Mouse (Mus musculus): ENCODE data around the gene Fn1. TPM values are rescaled to one million over a fixed set of nuclear protein-coding genes. Genes with fewer than 3 reads are reported as not detected.

The Fn1 gene
- total RNA-seq, 2 experiments from 2014 or later = 142 to 143 TPM

DNA sequence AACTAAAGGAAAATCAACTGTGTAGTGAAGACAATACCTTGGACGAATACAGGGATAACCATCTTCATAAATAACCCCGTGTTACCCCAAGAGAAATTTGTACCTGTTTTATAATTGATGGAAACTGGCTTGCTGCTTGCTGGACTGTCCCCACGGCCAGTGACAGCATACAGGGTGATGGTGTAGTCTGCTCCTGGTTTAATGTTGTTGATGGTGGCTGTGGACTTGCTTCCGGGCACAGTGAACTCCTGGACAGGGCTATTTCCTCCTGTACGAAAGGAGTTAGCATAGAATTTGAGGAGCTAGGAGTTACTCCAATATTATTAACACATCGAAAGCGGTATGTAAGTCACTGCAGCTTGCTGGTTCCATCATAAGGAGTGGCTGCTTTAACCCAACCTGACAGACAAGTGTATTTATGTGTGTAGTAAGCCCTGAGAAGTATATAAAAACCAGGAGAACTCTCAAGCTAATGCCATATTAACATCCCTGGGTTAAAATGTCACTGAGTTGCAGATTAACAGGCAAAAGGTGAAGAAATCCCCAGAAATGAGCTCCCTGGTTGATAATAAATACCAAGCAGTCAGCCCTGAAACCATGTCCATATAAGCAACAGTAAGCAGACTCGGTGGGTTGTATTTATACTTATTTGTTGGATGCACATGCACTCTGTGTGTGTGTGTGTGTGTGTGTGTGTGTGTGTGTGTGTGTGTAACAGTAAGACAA, 46.2 kb downstream of the Fn1 start:
- no peak for DNase-seq
- intact Hi-C loops (cut with DNase I) = no loop called here

DNA sequence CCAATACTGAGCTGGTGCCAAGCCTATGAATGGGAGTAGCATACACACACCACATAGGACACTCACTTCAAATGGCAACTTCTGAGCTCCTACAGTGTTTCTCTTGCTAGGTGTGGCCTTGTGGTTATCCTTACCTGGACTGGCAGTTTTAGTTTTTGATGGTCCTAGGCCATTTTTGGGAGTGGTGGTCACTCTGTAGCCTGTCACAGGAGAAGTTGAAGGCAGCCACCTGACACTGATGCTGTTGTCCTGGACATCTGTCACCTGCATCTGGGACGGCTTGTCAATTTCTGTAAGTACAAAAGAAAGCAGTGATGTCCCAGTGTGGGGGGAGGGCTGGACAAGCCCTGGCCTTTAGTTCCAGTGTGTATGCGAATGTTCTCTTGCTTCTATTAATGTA, 47.2 kb downstream of the Fn1 start:
- DNase-seq = no peak
- intact Hi-C loops (cut with DNase I) = no loop called here

DNA sequence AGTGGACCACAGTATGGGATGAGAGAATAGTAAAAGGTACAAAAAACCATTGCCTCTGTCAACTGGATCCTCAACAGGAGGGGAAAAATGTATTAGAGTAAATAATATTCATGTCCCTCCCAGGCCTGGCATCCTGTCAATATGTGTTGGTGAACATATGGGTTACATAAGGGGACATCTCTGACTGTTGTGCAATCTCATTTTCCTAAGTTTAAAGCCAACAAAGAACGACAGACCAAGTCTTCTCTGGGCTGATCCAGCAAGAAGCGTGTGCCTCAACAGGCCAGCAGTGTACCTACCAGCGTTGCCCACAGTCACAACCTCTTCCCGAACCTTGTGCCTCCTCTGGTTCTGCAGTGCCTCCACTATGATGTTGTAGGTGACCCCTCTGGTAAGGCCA, 57.6 kb downstream of the Fn1 start:
- DNase-seq = no peak

DNA sequence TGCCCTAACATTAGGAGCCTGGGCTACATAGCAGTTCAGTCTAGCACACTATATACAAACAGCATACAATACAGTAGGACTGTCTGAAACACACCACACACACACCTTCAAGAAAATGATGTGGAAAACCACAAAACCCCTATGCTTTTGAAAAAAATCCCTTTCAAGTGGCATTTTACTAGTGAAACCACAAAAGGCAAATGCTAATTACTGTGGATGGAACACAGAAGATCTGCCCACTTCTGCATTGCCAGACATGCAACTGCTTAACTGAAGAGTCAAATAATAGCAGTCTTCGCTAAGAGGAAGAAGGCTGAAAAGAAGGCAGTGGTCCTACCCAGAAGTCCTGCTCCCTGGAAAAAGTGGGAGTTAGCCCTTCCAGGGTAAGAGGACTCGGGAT, 58.7 kb downstream of the Fn1 start:
- intact Hi-C loops (cut with DNase I) = no loop called here
- no peak for DNase-seq

More for the DNA sequence above, 57.6 kb downstream of the Fn1 start:
- intact Hi-C loops (cut with DNase I) = no loop called here

DNA sequence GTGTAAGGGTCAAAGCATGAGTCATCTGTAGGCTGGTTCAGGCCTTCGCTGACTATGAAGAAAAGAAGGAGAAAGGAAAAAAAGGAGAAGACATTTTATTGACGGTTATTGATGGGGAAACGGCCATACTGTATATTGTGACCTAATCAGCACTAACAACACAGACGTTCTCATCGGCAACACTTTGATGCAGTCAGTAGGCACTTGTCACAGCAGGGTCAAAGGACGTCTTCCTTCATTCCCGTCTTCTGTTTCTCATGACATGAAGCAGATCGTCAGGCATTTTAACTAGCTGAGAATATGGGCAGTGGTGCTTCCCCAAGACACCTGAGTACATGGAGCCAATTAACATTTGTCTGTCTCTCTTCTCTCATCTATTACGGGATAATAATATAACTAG, 59.8 kb downstream of the Fn1 start:
- DNase-seq = no peak
- intact Hi-C loops (cut with DNase I) = no loop called here

DNA sequence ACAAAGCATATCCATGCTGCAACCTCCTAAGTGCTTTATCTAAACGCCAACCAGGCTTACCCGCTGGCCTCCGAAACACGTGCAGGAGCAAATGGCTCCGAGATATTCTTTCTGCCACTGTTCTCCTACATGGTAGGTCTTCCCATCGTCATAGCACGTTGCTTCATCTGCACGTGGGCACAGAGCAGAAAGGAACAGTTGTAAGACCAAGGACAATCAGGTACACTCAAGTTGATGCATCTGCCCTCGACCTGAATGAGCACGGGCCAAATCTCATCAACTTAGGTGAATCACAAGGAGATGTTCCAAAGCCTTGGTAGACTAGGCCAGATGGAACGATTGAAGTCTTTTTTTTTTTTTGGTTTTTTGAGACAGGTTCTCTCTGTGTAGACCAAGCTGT, 63.0 kb downstream of the Fn1 start:
- intact Hi-C loops (cut with DNase I) = no loop called here
- DNase-seq = no peak

DNA sequence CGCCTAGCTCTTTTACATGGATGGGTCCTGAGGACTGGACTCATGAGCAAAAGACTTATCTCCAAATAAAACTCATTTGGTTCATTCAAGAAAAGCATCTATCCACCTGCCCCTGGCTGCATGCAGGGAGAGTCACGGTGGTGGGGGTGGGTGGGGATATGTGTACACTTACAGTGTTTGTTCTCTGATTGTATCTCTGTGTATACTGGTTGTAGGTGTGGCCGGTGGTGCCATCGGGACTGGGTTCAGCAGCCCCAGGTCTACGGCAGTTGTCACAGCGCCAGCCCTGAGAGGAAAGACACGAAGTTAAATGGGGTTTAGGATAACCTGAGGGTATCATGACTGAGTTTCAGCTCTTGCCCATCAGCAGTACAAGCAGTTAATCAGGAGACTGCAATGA, 66.3 kb downstream of the Fn1 start:
- intact Hi-C loops (cut with DNase I) = no loop called here
- no peak for DNase-seq

DNA sequence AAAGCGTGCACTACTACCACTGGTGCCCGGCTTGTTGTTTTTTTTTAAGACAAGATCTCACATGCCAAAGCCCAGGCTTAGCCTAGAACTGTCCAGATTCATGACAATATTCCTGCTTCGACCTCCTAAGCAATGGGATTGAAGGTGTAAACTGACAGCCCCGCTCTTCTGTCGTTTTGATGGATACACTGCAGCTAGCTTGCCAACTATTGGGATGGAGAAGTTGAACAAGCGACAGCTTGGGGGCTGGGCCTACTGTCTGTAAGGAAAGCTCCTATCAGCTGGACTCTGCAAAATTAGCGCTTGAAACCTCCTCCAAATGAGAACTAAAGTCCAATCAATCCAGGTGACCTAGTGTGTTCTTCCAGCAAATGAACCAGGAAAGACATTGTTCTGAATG, 69.1 kb downstream of the Fn1 start:
- intact Hi-C loops (cut with DNase I) = no loop called here
- no peak for DNase-seq

DNA sequence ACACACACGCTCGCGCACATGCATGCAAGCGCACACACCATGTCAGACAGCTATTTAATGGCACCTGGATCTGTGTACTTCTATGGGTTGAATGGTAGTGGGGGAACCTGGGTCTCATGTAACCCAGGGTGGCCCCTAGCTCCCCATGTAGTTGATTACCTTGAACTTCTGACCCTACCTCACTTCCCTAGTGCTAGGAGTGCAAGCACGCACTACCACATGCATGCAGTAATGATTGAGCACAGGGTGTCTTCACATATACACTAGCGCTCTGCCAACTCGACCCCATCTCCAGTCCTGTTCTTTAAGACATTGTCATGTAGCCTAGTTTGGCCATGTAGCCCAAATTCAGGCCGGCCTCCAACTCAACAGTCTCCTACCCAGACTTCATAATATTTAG, 69.7 kb downstream of the Fn1 start:
- no peak for DNase-seq
- intact Hi-C loops (cut with DNase I) = no loop called here

DNA sequence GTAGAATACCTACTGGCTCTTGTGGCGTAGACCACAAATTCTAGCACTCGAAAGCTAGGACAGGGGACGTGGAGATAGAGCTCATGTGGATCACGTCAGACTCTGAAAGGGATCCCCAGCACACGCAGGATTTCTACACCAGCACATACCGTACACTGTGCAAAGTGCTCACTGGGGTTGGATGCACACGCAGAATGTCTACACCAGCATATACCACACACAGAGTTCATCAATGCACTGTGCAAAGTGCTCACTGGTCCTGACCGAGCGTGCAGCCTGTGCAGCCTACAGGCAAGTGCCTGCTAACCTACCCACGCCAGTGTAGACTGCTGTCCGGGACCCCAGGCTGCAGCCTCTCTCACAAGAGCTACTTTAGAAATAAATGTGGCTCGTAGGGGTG, 72.6 kb downstream of the Fn1 start:
- intact Hi-C loops (cut with DNase I) = no loop called here
- no peak for DNase-seq

DNA sequence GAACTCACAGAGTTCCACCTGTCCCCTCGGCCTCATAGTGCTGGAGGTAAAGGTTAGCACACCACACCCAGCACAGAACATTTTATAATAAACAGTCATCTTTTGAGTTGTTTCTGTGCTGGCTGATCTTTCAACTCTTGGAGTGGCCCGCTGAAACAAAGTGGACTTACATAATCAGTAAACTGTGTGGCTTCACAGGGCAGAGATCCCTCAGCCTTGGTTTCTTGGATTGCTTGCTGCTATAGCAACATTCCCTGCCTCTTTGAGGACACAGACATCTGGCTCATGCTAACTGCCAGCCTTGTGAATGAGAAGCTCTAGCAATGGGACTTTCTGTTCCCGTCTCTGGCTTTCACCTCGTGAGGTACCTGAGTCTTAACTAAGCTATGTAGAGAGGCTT, 73.5 kb downstream of the Fn1 start:
- DNase-seq = no peak
- intact Hi-C loops (cut with DNase I) = no loop called here

DNA sequence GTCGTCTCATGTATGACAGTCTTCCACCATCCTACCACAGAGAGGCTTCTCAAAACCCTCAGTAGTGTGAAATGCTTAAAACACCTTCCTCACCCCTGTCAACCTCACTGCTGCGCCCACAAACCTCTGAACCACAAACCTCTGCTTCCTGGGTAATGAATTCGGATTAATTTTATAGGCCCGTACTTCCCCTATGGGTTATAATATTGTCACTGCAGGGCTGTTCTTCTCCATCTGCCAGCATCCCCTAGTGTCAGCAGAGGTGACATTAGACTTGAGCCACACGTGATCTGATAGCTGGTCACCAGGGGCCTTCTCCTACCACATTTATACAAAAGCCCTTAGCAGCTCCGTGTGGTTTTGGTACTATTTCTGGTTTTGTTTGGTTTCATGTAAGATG, 76.2 kb downstream of the Fn1 start:
- no peak for DNase-seq
- intact Hi-C loops (cut with DNase I) = no loop called here

DNA sequence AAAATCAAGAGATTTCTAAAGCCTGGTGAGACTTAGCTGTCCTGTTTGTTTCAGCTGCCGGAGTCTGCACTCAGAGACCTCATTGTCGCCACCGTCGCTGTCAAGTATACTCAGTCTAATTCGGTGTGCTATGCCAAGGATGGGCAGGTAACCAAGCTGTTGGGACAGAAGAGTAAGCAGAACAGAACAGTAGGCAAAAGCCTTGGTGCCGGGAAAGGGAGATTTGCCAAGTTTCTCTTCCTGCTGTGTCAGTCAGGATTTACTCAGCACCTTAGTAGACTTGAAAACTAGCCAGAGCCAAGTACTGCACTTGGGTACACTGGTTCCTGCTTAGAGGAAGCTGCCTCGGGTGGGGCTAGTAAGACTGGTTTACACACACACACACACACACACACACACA, 77.0 kb downstream of the Fn1 start:
- peak; percentile 50 for DNase-seq
- intact Hi-C loops (cut with DNase I) = no loop called here

DNA sequence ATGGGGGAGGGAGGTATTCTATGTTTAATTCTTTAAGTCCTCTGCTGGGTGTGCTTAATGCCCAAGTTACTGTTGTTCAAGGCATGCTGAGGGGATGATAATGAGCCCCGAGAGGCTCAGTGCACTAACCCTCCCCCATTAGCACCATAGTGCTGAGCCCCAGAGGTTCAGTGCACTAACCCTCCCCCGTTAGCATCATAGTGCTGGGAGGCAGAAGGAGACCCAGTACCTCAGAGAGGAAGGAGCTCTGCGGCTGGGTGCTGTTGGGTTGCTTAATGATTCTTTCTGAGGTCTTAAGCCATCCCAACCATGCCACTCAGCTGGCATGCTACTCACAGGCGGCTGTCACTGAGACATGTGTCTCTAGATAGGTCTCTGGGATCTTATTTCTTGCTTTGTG, 82.9 kb downstream of the Fn1 start:
- intact Hi-C loops (cut with DNase I) = no loop called here
- DNase-seq = no peak

DNA sequence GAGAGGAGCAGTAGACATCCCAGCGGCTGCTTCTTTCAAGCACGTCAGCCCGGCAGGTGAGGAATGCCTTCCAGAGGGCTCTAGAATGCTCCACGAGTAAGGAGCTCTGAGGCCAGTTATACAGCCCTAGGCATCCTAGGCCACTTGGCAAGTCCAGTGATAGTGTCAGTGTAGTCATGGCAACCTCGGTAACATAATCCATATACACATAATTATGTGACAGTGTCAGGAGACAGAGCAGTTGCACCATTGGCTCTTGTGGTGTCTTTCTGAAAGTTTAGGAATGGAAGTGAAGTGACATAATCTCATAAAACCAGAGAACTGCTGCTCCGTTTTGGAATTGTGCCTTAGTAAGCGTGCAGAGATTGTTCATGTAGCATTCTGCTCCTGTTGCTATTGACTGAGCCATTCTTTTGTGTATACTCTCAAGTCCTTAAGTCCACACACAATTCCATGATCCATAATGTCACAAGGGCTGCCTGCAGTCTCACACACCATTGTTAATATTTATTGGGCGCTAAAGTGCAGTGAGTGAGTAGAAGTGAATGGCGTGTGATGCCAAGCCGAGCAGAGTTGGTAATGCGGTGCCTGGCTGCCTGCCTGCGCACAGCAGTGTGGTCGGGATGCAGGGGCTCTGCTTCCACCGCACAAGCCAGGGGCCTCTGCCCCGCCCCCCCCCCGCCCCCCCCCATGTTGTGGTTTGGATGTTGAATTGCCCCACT, 85.0 kb downstream of the Fn1 start:
- DNase-seq = no peak
- intact Hi-C loops (cut with DNase I) = no loop called here

DNA sequence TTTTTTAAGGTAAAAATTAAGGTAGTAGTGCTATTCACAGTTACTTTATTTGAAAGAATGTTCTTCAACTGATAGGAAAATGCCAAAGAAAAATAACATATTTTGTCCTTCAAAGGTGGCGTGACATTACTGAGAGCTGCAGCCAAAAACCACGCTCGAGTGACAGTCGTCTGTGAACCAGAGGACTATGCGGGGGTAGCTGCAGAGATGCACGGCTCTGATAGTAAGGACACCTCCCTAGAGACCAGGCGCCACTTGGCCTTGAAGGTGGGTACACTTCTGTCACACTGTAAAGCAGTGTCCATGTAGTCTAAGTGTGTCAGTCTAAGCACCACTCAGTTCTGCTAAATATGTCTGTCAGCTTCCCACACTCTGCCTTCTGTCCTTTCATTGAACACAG, 88.7 kb downstream of the Fn1 start:
- no peak for DNase-seq
- intact Hi-C loops (cut with DNase I) = no loop called here

DNA sequence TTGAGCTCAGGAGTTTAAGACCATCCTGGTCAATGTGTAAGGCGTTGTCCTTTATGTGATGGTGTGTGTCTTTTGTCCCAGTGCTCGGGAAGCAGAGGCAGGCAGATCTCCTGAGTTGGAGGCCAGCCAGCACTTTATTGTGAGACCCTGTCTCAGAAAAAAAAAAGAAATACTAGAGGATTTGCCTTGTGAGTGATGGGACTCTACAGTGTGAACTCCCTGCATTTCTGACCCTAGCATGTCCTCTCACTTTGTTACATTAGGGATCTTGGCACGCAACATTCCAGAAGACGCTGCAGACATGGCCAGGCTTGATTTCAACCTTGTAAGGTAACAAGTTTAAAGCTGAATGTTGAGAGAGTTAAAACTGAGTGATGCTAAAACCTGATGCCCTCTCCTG, 92.4 kb downstream of the Fn1 start:
- DNase-seq = no peak
- intact Hi-C loops (cut with DNase I) = no loop called here

DNA sequence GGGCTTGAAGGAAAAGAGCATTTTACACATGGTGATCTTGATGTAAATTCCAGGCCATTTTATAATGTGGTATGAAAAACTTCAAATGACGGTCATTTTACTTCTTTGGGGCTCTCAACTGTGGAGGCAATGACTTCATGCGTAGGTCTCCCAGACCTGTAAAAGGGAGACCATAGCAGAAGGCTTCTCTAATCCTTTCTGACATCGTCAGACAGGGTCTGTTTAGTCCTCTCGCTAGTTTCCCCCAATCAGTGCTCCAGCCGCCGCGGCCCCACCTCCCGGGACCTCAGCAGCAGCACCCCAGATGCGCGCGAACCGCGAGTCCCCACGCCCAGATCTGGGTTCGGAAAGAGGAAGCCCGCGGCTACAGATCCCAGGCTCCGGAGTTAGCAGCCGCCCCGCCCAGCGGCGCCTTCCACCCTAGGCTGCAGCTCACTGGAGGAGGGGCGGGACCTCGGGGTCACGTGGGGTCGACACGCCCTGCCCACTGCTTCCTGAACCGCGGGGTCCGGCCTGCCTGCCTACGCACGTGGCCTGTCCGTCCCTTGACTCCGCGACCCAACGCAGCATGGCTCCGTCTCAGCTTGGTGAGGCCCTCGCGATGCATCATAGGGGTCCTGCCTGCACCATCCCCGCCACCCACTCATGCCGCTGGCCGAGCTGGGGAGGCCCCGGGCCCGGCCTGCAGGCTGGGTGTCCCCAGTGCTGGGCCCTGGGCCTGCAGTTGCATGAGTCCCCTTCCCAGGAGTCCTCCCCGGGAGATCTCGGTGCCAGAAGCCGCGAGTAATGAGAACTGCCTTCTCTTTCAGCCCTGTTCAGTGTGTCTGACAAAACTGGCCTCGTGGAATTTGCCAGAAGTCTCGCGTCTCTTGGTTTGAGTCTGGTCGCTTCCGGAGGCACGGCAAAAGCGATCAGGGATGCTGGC, 96.0 kb downstream of the Fn1 start, which contains the start of gene Atic:
Gene Atic (plus strand): TSS at position 463 of the 925 bp plus-strand sequence.
- intact Hi-C loops (cut with DNase I) = no loop called here
- peak; percentile 91 for DNase-seq

DNA sequence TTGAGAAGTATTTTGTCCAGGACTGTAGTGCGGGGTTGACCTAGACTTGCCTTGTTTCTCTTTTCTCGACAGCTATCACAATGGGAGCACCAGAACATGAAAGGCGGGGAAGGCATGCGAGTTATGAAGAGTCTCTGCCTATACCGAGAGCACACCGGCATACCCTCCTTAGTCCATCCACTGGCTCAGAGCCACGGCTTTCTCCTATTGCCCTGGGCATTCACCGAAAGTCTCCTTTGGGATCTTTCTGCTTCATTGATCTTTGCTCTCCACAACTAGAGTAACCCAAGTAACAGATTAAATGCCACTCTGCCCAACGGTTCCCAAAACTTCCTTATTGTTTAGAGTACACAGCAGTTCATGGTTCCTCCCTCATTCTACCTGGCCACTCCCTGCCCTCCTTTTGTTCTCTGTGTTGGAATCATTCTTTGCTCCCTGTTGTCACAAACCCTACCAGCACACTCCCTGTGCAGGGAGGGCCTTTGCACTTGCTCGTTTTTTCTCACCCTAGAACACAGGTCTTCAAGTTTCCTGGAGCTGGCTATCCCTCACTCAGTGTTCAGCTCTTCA, 102.3 kb downstream of the Fn1 start:
- intact Hi-C loops (cut with DNase I) = no loop called here
- no peak for DNase-seq

DNA sequence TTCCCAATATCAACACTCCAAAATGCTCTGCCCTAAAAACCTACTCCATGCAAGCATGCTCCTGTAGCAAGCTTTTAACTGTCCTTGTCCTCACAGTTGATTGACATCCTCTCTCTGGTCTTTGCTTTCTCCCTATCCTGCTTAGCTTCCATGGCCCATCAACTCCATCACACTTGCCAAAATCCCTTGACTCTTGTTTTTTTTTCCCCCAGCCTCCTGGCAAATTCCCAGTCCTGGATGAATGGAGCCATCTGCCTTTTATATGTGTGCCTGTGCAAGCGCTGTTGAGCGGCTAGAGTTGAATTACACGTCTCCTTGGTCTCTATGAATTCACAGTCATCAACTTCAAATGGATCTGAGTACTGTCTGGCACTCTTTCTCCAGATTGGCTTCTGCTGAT, 112.6 kb downstream of the Fn1 start:
- DNase-seq = peak; percentile 83
- intact Hi-C loops (cut with DNase I) = no loop called here

DNA sequence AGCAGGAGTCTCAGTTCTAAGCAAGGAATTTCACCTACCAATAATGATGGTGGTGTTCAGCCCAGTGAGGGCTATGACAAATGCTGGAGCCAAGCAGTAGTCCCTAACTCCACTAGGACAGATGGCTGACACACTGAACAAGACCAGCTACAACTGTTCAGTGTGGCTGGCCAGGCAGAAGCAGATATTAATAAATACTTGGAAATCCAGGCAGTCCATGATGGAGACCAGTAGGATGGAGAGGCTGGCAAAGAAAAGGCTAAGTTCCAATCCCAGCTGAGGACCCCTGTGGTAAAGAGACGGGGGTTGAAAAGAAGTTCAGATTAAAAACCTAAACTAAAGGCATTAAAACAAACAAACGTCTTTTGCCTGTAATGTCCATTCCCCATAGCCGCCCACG, 113.4 kb downstream of the Fn1 start:
- intact Hi-C loops (cut with DNase I) = no loop called here
- DNase-seq = no peak
